Mouse (Mus musculus): ENCODE data around the gene Rnpepl1. TPM values are rescaled to one million over a fixed set of nuclear protein-coding genes. Genes with fewer than 3 reads are reported as not detected.

Gene Rnpepl1
- polyA plus RNA-seq, 1 experiment: 54.5 TPM

GRCm38 (mm10) chr1:92916725-92917124 lies 6.1 kb downstream of the Rnpepl1 start:
- H3K4me3 ChIP-seq (ENCODE audit: insufficient read depth, low read depth, low read length): no peak overlapping the region
- peaks cover 4% of the 10 kb centered on the region; the same call in 1 of the 2 replicates for H3K4me1 ChIP-seq (ENCODE audit: control insufficient read depth, insufficient read depth, insufficient read length, low read length)
- no peak overlapping the region for H3K27ac ChIP-seq (replicated peaks; ENCODE audit: low read depth, low read length)

- Histone ChIP-seq H3K4me1 (ENCODE audit: control insufficient read depth, insufficient read depth, insufficient read length, low read length) (no peaks in the 10 kb centered on the region), H3K4me3 (ENCODE audit: insufficient read depth, low read depth, low read length) (no peak overlapping the region), H3K27ac (replicated peaks; ENCODE audit: low read depth, low read length) (no peak overlapping the region)
Measured at GRCm38 (mm10) chr1:92919151-92919550, 8.6 kb downstream of the Rnpepl1 start.

- no peaks in the 10 kb centered on the region for H3K4me1 ChIP-seq (ENCODE audit: control insufficient read depth, insufficient read depth, insufficient read length, low read length)
- no peak overlapping the region for H3K27ac ChIP-seq (replicated peaks; ENCODE audit: low read depth, low read length)
- no peak overlapping the region for H3K4me3 ChIP-seq (ENCODE audit: insufficient read depth, low read depth, low read length)
Measured at GRCm38 (mm10) chr1:92919775-92920174, 9.2 kb downstream of the Rnpepl1 start.

GRCm38 (mm10) chr1:92920474-92921200 lies 10.1 kb downstream of the Rnpepl1 start:
- Histone ChIP-seq H3K4me3 (ENCODE audit: insufficient read depth, low read depth, low read length) (no peak overlapping the region), H3K27ac (replicated peaks; ENCODE audit: low read depth, low read length) (no peak overlapping the region), H3K4me1 (ENCODE audit: control insufficient read depth, insufficient read depth, insufficient read length, low read length) (no peaks in the 10 kb centered on the region)

- H3K4me3 ChIP-seq (ENCODE audit: insufficient read depth, low read depth, low read length): no peak overlapping the region
- H3K4me1 ChIP-seq (ENCODE audit: control insufficient read depth, insufficient read depth, insufficient read length, low read length): no peaks in the 10 kb centered on the region
- no peak overlapping the region for H3K27ac ChIP-seq (replicated peaks; ENCODE audit: low read depth, low read length)
Measured at GRCm38 (mm10) chr1:92921496-92921895, 10.9 kb downstream of the Rnpepl1 start.

GRCm38 (mm10) chr1:92930171-92930706 lies 19.7 kb downstream of the Rnpepl1 start:
- H3K4me1 ChIP-seq (ENCODE audit: control insufficient read depth, insufficient read depth, insufficient read length, low read length): 0 out of 2 replicates have a peak, but pooled peaks cover 3% of the 10 kb centered on the region

GRCm38 (mm10) chr1:92933611-92934010 lies 23.0 kb downstream of the Rnpepl1 start:
- peak overlapping the region; percentile 86 for H3K27ac ChIP-seq (replicated peaks; ENCODE audit: low read depth, low read length)
- peaks cover 7% of the 10 kb centered on the region; the same call in 1 of the 2 replicates for H3K4me1 ChIP-seq (ENCODE audit: control insufficient read depth, insufficient read depth, insufficient read length, low read length)
- H3K4me3 ChIP-seq (ENCODE audit: insufficient read depth, low read depth, low read length): peak overlapping the region; percentile 79

More at GRCm38 (mm10) chr1:92930171-92930706, 19.7 kb downstream of the Rnpepl1 start:
- Histone ChIP-seq H3K27ac (replicated peaks; ENCODE audit: low read depth, low read length) (no peak overlapping the region), H3K4me3 (ENCODE audit: insufficient read depth, low read depth, low read length) (no peak overlapping the region)

- Histone ChIP-seq H3K4me3 (ENCODE audit: insufficient read depth, low read depth, low read length) (peak within 1 kb of the TSS; percentile 79), H3K4me1 (ENCODE audit: control insufficient read depth, insufficient read depth, insufficient read length, low read length) (peaks cover 7% of the 10 kb centered on the region; the same call in 1 of the 2 replicates), H3K27ac (replicated peaks; ENCODE audit: low read depth, low read length) (peak within 1 kb of the TSS; percentile 96)
Measured at GRCm38 (mm10) chr1:92934182-92934827, 23.7 kb downstream of the Rnpepl1 start, which contains the start of gene Capn10. TSS of gene Capn10 (plus strand) at chr1:92934376.

GRCm38 (mm10) chr1:92935054-92935962 lies 24.7 kb downstream of the Rnpepl1 start:
- Histone ChIP-seq H3K4me1 (ENCODE audit: control insufficient read depth, insufficient read depth, insufficient read length, low read length) (peaks cover 7% of the 10 kb centered on the region; the same call in 1 of the 2 replicates), H3K4me3 (ENCODE audit: insufficient read depth, low read depth, low read length) (peak overlapping the region; percentile 79), H3K27ac (replicated peaks; ENCODE audit: low read depth, low read length) (no peak overlapping the region)

GRCm38 (mm10) chr1:92935977-92936376 lies 25.4 kb downstream of the Rnpepl1 start:
- peaks cover 7% of the 10 kb centered on the region; the same call in 1 of the 2 replicates for H3K4me1 ChIP-seq (ENCODE audit: control insufficient read depth, insufficient read depth, insufficient read length, low read length)
- H3K27ac ChIP-seq (replicated peaks; ENCODE audit: low read depth, low read length): no peak overlapping the region
- no peak overlapping the region for H3K4me3 ChIP-seq (ENCODE audit: insufficient read depth, low read depth, low read length)

- Histone ChIP-seq H3K27ac (replicated peaks; ENCODE audit: low read depth, low read length) (no peak overlapping the region), H3K4me3 (ENCODE audit: insufficient read depth, low read depth, low read length) (no peak overlapping the region), H3K4me1 (ENCODE audit: control insufficient read depth, insufficient read depth, insufficient read length, low read length) (peaks cover 7% of the 10 kb centered on the region; the same call in 1 of the 2 replicates)
Measured at GRCm38 (mm10) chr1:92936467-92936866, 25.9 kb downstream of the Rnpepl1 start.

- Histone ChIP-seq H3K4me1 (ENCODE audit: control insufficient read depth, insufficient read depth, insufficient read length, low read length) (peaks cover 7% of the 10 kb centered on the region; the same call in 1 of the 2 replicates), H3K27ac (replicated peaks; ENCODE audit: low read depth, low read length) (no peak overlapping the region), H3K4me3 (ENCODE audit: insufficient read depth, low read depth, low read length) (no peak overlapping the region)
Measured at GRCm38 (mm10) chr1:92937797-92938196, 27.2 kb downstream of the Rnpepl1 start.

- H3K4me3 ChIP-seq (ENCODE audit: insufficient read depth, low read depth, low read length): no peak overlapping the region
- H3K4me1 ChIP-seq (ENCODE audit: control insufficient read depth, insufficient read depth, insufficient read length, low read length): peaks cover 3% of the 10 kb centered on the region; the same call in 1 of the 2 replicates
- no peak overlapping the region for H3K27ac ChIP-seq (replicated peaks; ENCODE audit: low read depth, low read length)
Measured at GRCm38 (mm10) chr1:92939746-92940145, 29.2 kb downstream of the Rnpepl1 start.

GRCm38 (mm10) chr1:92943219-92943989 lies 32.8 kb downstream of the Rnpepl1 start:
- Histone ChIP-seq H3K4me3 (ENCODE audit: insufficient read depth, low read depth, low read length) (no peak overlapping the region), H3K27ac (replicated peaks; ENCODE audit: low read depth, low read length) (no peak overlapping the region), H3K4me1 (ENCODE audit: control insufficient read depth, insufficient read depth, insufficient read length, low read length) (no peaks in the 10 kb centered on the region)
